9 mouse cellular contexts compared by ENCODE assay signal in genomic region chr5:123891669-123892068, GRCm38 (mm10). TPM values are rescaled to one million over a fixed set of nuclear protein-coding genes. Genes with fewer than 3 reads are reported as not detected.
DNase-seq lines count a peak whose midpoint lies in the region; ATAC-seq and TF ChIP-seq lines count a peak whose summit lies in the region.
"Had no signal": no experiment of that assay in that cellular context is flagged by ENCODE, and none has a peak within 500 bp of the region (broad histone marks: within the 10 kb centered on the region; RNA-seq: fewer than 3 reads in every experiment).

No protein-coding gene starts in this region.

- no peak for TF ChIP-seq EP300 in heart, postnatal 0 days (IDR thresholded peaks at IDR 0.05; ENCODE audit: low read depth)
- TF ChIP-seq EP300 in liver, postnatal 0 days (IDR thresholded peaks at IDR 0.05; ENCODE audit: low read depth): no peak

- no peak for ATAC-seq in heart, postnatal 0 days (ENCODE audit: insufficient read depth, low read depth)
- peak; percentile 48; the same call in 1 of the 2 replicates for ATAC-seq in liver, postnatal 0 days

- 0 out of 2 replicates have a peak overlapping the region, but pooled peaks have one; percentile 7 for H3K4me2 ChIP-seq in heart, postnatal 0 days (ENCODE audit: low read depth, low read length)
- H3K4me2 ChIP-seq in liver, postnatal 0 days (ENCODE audit: low read depth, low read length): no peak overlapping the region
- H3K4me2 ChIP-seq: limb, embryonic 12.5 days had no signal

- no peaks in the 10 kb centered on the region for H3K4me1 ChIP-seq in heart, postnatal 0 days (ENCODE audit: control insufficient read depth, insufficient read depth)
- no peaks in the 10 kb centered on the region for H3K4me1 ChIP-seq in liver, postnatal 0 days (ENCODE audit: insufficient read depth)
- H3K4me1 ChIP-seq: limb, embryonic 12.5 days had no signal

- TF ChIP-seq CTCF in heart, postnatal 0 days (IDR thresholded peaks at IDR 0.05; ENCODE audit: low read depth): no peak
- no peak for TF ChIP-seq CTCF in liver, postnatal 0 days (IDR thresholded peaks at IDR 0.05; ENCODE audit: low read depth)

- H3K36me3 ChIP-seq in heart, postnatal 0 days (replicated peaks; ENCODE audit: control insufficient read depth, insufficient read depth, low read length): no peaks in the 10 kb centered on the region
- H3K36me3 ChIP-seq in liver, postnatal 0 days (replicated peaks; ENCODE audit: insufficient read depth, low read length): no peaks in the 10 kb centered on the region
- H3K36me3 ChIP-seq: limb, embryonic 12.5 days had no signal

- H3K4me3 ChIP-seq in heart, postnatal 0 days (ENCODE audit: low read depth, low read length): no peak overlapping the region
- H3K4me3 ChIP-seq in liver, postnatal 0 days (ENCODE audit: low read depth, low read length): no peak overlapping the region
- H3K4me3 ChIP-seq: limb, embryonic 12.5 days had no signal

- WGBS in heart, postnatal 0 days: 37% methylated on average over 6 of the region's 6 CpGs
- 26% methylated on average over 6 of the region's 6 CpGs for WGBS in liver, postnatal 0 days (ENCODE audit: insufficient replicate concordance)

- H3K9ac ChIP-seq in heart, postnatal 0 days (replicated peaks; ENCODE audit: low read depth, low read length): no peak overlapping the region
- no peak overlapping the region for H3K9ac ChIP-seq in liver, postnatal 0 days (replicated peaks)
- H3K9ac ChIP-seq: limb, embryonic 12.5 days had no signal

- no peak overlapping the region for H3K27ac ChIP-seq in heart, postnatal 0 days (ENCODE audit: low read depth)
- H3K27ac ChIP-seq in liver, postnatal 0 days (ENCODE audit: low read depth): no peak overlapping the region
- H3K27ac ChIP-seq: limb, embryonic 12.5 days had no signal

- H3K9me3 ChIP-seq in heart, postnatal 0 days (replicated peaks; ENCODE audit: control insufficient read depth, low read length): no peaks in the 10 kb centered on the region
- no peaks in the 10 kb centered on the region for H3K9me3 ChIP-seq in liver, postnatal 0 days (ENCODE audit: low read length)
- H3K9me3 ChIP-seq: limb, embryonic 12.5 days had no signal

- peak; percentile 66 for DNase-seq in heart, postnatal 0 days (ENCODE audit: low spot score)
- DNase-seq in heart, adult 9 months (ENCODE audit: low spot score in 2 of 2): no peak
- DNase-seq in right cerebral cortex, postnatal 10 days (ENCODE audit: low spot score in 2 of 2): peak; percentile 50 to 62
- DNase-seq in right cerebral cortex, postnatal 36 days (ENCODE audit: low spot score in 2 of 2): no peak
- peak; percentile 28 for DNase-seq in embryo, embryonic 10.5 days (ENCODE audit: low spot score)
- DNase-seq in liver, postnatal 0 days: peak; percentile 64
- DNase-seq in thymus, postnatal 36 days: peak; percentile 34 to 40
- DNase-seq in neural tube, embryonic 10.5 days (ENCODE audit: extremely low spot score, low spot score): no peak

- no peaks in the 10 kb centered on the region for H3K27me3 ChIP-seq in heart, postnatal 0 days (ENCODE audit: control insufficient read depth, insufficient read depth, low read length)
- H3K27me3 ChIP-seq in liver, postnatal 0 days (ENCODE audit: insufficient read depth, low read length): no peaks in the 10 kb centered on the region
- H3K27me3 ChIP-seq: limb, embryonic 12.5 days had no signal

RNA-seq across cellular contexts. Expression of gene Hcar1, which starts 11.8 kb away (rescaled TPM):
- total RNA-seq in heart, postnatal 0 days (2014; rRNA removed; ENCODE audit: low replicate concordance): 5.3 TPM in 1 of 2 replicates, not detected in the other
- polyA plus RNA-seq in heart, postnatal 0 days (2015; fragmentation: Nextera tagmentation; extraction: Ambion mirVana): 0.18 and 0.19 TPM in 2 replicates
- 0.11 and 0.14 TPM in 2 replicates for polyA plus RNA-seq in liver, postnatal 0 days (2015; fragmentation: Nextera tagmentation; extraction: Ambion mirVana)
- polyA plus RNA-seq: limb, embryonic 12.5 days had no signal

RNA-seq across cellular contexts. Expression of gene Denr, which starts 15.3 kb away (rescaled TPM):
- 5.4 and 5.9 TPM in 2 replicates for total RNA-seq in heart, postnatal 0 days (2014; rRNA removed; ENCODE audit: low replicate concordance)
- polyA plus RNA-seq in heart, postnatal 0 days (2015; fragmentation: Nextera tagmentation; extraction: Ambion mirVana): 110 and 112 TPM in 2 replicates
- 54.1 and 61.1 TPM in 2 replicates for polyA plus RNA-seq in liver, postnatal 0 days (2015; fragmentation: Nextera tagmentation; extraction: Ambion mirVana)

RNA-seq across cellular contexts. Expression of gene Hcar2, which starts 26.4 kb away (rescaled TPM):
- not detected in 2 replicates for total RNA-seq in heart, postnatal 0 days (2014; rRNA removed; ENCODE audit: low replicate concordance)
- polyA plus RNA-seq in heart, postnatal 0 days (2015; fragmentation: Nextera tagmentation; extraction: Ambion mirVana): 0.14 TPM in 1 of 2 replicates, not detected in the other
- polyA plus RNA-seq in liver, postnatal 0 days (2015; fragmentation: Nextera tagmentation; extraction: Ambion mirVana): 0.15 and 0.22 TPM in 2 replicates

RNA-seq across cellular contexts. Expression of gene Gm43518, which starts 35.5 kb away (rescaled TPM):
- not detected in 2 replicates for total RNA-seq in heart, postnatal 0 days (2014; rRNA removed; ENCODE audit: low replicate concordance)
- polyA plus RNA-seq in heart, postnatal 0 days (2015; fragmentation: Nextera tagmentation; extraction: Ambion mirVana): 1.6 and 1.8 TPM in 2 replicates
- 0.41 and 0.67 TPM in 2 replicates for polyA plus RNA-seq in liver, postnatal 0 days (2015; fragmentation: Nextera tagmentation; extraction: Ambion mirVana)

RNA-seq across cellular contexts. Expression of gene Ccdc62, which starts 38.8 kb away (rescaled TPM):
- total RNA-seq in heart, postnatal 0 days (2014; rRNA removed; ENCODE audit: low replicate concordance): 2.0 and 11.5 TPM in 2 replicates
- polyA plus RNA-seq in heart, postnatal 0 days (2015; fragmentation: Nextera tagmentation; extraction: Ambion mirVana): 5.8 and 7.0 TPM in 2 replicates
- 3.1 and 3.2 TPM in 2 replicates for polyA plus RNA-seq in liver, postnatal 0 days (2015; fragmentation: Nextera tagmentation; extraction: Ambion mirVana)

Comparison
In these comparisons a context has a peak if more than half of its experiments do, and no peak if none do; other contexts are left out.
1. DNase-seq: peak in heart, postnatal 0 days (single experiment), right cerebral cortex, postnatal 10 days (2 of 2), embryo, embryonic 10.5 days (single experiment), liver, postnatal 0 days (single experiment) and thymus, postnatal 36 days (2 of 2); none in heart, adult 9 months (0 of 2), right cerebral cortex, postnatal 36 days (0 of 2) and neural tube, embryonic 10.5 days (single experiment).